Mouse (Mus musculus) gastrocnemius, postnatal 36 days (tissue): ENCODE measurements at regions not wholly inside any gene's neighbourhood (a gene's known extent, or its start where the extent isn't known, plus 50 kb on each side); places are given as distances from the start of the nearest gene placed in this dataset.

ENCODE experiments used
- DNase-seq, 2 experiments: peaks; one replicate each; pipeline ENCODE4 v3.0.0; 2022
- intact Hi-C: fragments of 180-260 bp; cut with DNase I; formaldehyde crosslinking; loops from one replicate; pipeline ENCODE4 v1.15.1; 2025

GRCm38 (mm10) chr14:80901346-80901745, 917.5 kb downstream of the Olfm4 start:
- intact Hi-C loops, result no loop called here
- DNase-seq, result peak in 1 of 2 experiments; percentile 21

- DNase-seq, result peak in 1 of 2 experiments; percentile 24
- intact Hi-C loops, result no loop called here
Observed at GRCm38 (mm10) chr14:80901759-80902163, 917.9 kb downstream of the Olfm4 start.

GRCm38 (mm10) chr14:80916031-80916430, 932.1 kb downstream of the Olfm4 start:
- DNase-seq, result no peak
- intact Hi-C loops, result no loop called here

GRCm38 (mm10) chr14:80923732-80924131, 939.9 kb downstream of the Olfm4 start:
- intact Hi-C loops, result no loop called here
- no peak for DNase-seq

- no peak for DNase-seq
- intact Hi-C loops, result no loop called here
Observed at GRCm38 (mm10) chr14:80959966-80960365, 976.1 kb downstream of the Olfm4 start.

GRCm38 (mm10) chr14:80975795-80976194, 991.9 kb downstream of the Olfm4 start:
- DNase-seq, result no peak
- intact Hi-C loops, result no loop called here

- no peak for DNase-seq
- intact Hi-C loops, result no loop called here
Observed at GRCm38 (mm10) chr14:80976662-80977061, 992.8 kb downstream of the Olfm4 start.

- no peak for DNase-seq
- intact Hi-C loops, result no loop called here
Observed at GRCm38 (mm10) chr14:80979475-80979874, 995.6 kb downstream of the Olfm4 start.

- intact Hi-C loops, result no loop called here
- no peak for DNase-seq
Observed at GRCm38 (mm10) chr14:80990192-80990591, 1006.3 kb downstream of the Olfm4 start.

- DNase-seq, result no peak
- intact Hi-C loops, result no loop called here
Observed at GRCm38 (mm10) chr14:80990679-80991286, 1006.9 kb downstream of the Olfm4 start.

GRCm38 (mm10) chr14:80999030-80999429, 1015.1 kb downstream of the Olfm4 start:
- DNase-seq, result no peak
- intact Hi-C loops, result no loop called here

- no peak for DNase-seq
- intact Hi-C loops, result no loop called here
Observed at GRCm38 (mm10) chr14:81013208-81013607, 1029.3 kb downstream of the Olfm4 start.

GRCm38 (mm10) chr14:81031475-81031874, 1047.6 kb downstream of the Olfm4 start:
- intact Hi-C loops, result no loop called here
- DNase-seq, result no peak

- intact Hi-C loops, result no loop called here
Observed at GRCm38 (mm10) chr14:81037635-81038034, 1053.8 kb downstream of the Olfm4 start.

GRCm38 (mm10) chr14:81038045-81038444, 1054.2 kb downstream of the Olfm4 start:
- intact Hi-C loops, result no loop called here
- DNase-seq, result no peak

More at GRCm38 (mm10) chr14:81037635-81038034, 1053.8 kb downstream of the Olfm4 start:
- DNase-seq, result no peak
